Mouse (Mus musculus) limb, embryonic 12.5 days (tissue): ENCODE data around the gene CK137956. TPM values are rescaled to one million over a fixed set of nuclear protein-coding genes. Genes with fewer than 3 reads are reported as not detected.

Source experiments
- ATAC-seq: fragments of 200-750 bp; cut with Nextera tagmentation; 2 replicates; pipeline ENCODE4 v1.8.0; 2017; ENCODE audit warnings: low read depth, moderate TSS enrichment; ENCODE audit not compliant: insufficient number of reproducible peaks, insufficient read depth, low FRiP score, low TSS enrichment
- H3K27ac ChIP-seq: fragments of 300-500 bp; sonication (generic); 2 replicates; pipeline ENCODE4 v1.5.1; 2016; ENCODE audit warnings: mild to moderate bottlenecking, moderate library complexity
- H3K27me3 ChIP-seq: fragments of 300-500 bp; sonication (generic); 2 replicates; pipeline ENCODE4 v1.6.1; 2016; ENCODE audit warnings: mild to moderate bottlenecking, moderate library complexity
- H3K36me3 ChIP-seq: fragments of 300-500 bp; sonication (generic); 2 replicates; pipeline ENCODE4 v1.6.1; 2016; ENCODE audit warnings: mild to moderate bottlenecking, moderate library complexity
- H3K4me1 ChIP-seq: fragments of 300-500 bp; sonication (generic); replicated peaks from 2 replicates; pipeline ENCODE4 v1.6.1; 2016
- H3K4me2 ChIP-seq: fragments of 300-500 bp; sonication (generic); 2 replicates; pipeline ENCODE4 v1.6.1; 2016; ENCODE audit warnings: mild to moderate bottlenecking, moderate library complexity
- H3K4me3 ChIP-seq: fragments of 300-500 bp; sonication (generic); replicated peaks from 2 replicates; pipeline ENCODE4 v1.5.1; 2016; ENCODE audit warnings: mild to moderate bottlenecking
- H3K9ac ChIP-seq: fragments of 300-500 bp; sonication (generic); replicated peaks from 2 replicates; pipeline ENCODE4 v1.6.1; 2016; ENCODE audit warnings: mild to moderate bottlenecking, moderate library complexity
- H3K9me3 ChIP-seq: fragments of 300-500 bp; sonication (generic); 2 replicates; pipeline ENCODE4 v1.6.1; 2016; ENCODE audit warnings: mild to moderate bottlenecking, moderate library complexity
- WGBS: fragments of 180-500 bp; shearing (Covaris S2); methylation state at CpG from one replicate; pipeline ENCODE4 v1.1.7; 2016; 5-methylcytosine and 5-hydroxymethylcytosine counted together
- polyA plus RNA-seq: library from polyadenylated mRNA; unstranded; fragments of >200 nt; fragmentation: Nextera tagmentation; extraction: Ambion mirVana; gene quantifications from 2 replicates; pipeline ENCODE4 v1.2.1, GENCODE M21; 2016

The CK137956 gene
- polyA plus RNA-seq, 1 experiment from 2014 or later: not detected

DNA sequence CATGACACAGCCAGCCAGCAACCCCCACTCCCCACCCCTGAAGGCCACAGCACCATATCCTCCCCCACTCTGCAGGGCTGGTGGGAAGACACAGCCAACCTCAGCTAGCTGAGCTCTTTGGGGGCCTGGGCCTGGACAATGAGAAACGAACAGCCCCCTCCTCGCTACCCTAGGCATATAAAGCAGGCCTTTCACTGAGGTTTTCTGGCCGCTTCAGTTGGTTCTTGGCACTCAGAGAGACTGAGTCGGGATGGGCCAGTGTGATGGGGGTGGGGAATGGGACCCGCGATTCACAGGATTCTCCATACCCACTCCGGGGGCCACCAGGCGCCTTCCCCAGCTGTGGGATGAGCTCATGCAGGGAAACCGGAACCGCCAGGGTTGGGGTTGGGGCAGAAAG lies 15.1 kb upstream of the CK137956 start:
- no peaks in the 10 kb centered on the region for H3K36me3 ChIP-seq
- H3K27ac ChIP-seq: no peak overlapping the region
- 12% methylated on average over 10 of the region's 10 CpGs for WGBS
- H3K9ac ChIP-seq: no peak overlapping the region
- H3K27me3 ChIP-seq: peaks cover 83% of the 10 kb centered on the region
- no peaks in the 10 kb centered on the region for H3K9me3 ChIP-seq
- H3K4me3 ChIP-seq: no peak overlapping the region
- no peak overlapping the region for H3K4me2 ChIP-seq
- peaks cover 12% of the 10 kb centered on the region; the same call in 1 of the 2 replicates for H3K4me1 ChIP-seq
- ATAC-seq: no peak

DNA sequence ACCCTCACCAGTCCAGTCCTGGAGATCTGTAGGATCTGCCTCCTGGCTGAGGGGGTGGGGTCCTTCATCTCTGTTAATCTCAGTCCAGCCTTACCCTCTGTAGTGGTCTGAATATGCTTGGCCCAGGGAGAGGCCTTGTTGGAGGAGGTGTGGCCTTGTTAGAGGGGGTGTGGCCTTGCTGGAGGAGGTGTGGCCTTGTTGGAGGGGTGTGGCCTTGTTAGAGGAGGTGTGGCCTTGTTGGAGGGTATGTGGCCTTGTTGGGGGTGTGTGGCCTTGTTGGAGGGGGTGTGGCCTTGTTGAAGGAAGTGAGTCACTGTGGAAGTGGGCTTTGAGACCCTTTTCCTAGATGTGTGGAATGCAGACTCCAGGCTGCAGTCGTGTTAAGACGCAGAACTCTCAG lies 13.7 kb upstream of the CK137956 start:
- Histone ChIP-seq H3K4me2 (no peak overlapping the region), H3K27ac (no peak overlapping the region), H3K36me3 (no peaks in the 10 kb centered on the region), H3K4me3 (no peak overlapping the region), H3K9me3 (no peaks in the 10 kb centered on the region), H3K4me1 (peaks cover 12% of the 10 kb centered on the region; the same call in 1 of the 2 replicates), H3K27me3 (peaks cover 69% of the 10 kb centered on the region), H3K9ac (no peak overlapping the region)
- ATAC-seq: no peak
- 86% methylated on average over 2 of the region's 2 CpGs for WGBS

DNA sequence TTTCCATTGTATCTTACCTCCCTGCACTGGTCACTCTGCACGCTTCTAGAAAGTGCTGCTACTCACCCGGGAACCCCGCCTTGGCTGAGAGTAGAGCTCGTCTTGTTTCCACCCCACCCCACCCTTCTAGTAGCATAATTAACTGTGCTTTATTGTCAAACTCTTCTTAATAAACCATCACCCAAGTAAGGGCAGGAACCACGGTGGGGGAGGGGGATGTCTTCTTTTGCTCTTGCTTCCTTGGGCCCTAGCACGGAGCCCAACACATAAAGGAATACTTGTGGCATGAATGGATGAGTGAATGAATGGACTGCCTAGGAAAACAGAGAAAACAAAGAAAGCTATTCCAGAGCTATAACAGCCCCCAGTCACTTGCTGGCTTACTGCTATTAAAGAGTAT lies 10.4 kb upstream of the CK137956 start:
- no peak for ATAC-seq
- Histone ChIP-seq H3K9ac (no peak overlapping the region), H3K9me3 (no peaks in the 10 kb centered on the region), H3K4me2 (no peak overlapping the region), H3K4me1 (no peaks in the 10 kb centered on the region), H3K27me3 (peaks cover 40% of the 10 kb centered on the region), H3K4me3 (no peak overlapping the region), H3K27ac (no peak overlapping the region), H3K36me3 (no peaks in the 10 kb centered on the region)
- WGBS: 82% methylated on average over 6 of the region's 6 CpGs

DNA sequence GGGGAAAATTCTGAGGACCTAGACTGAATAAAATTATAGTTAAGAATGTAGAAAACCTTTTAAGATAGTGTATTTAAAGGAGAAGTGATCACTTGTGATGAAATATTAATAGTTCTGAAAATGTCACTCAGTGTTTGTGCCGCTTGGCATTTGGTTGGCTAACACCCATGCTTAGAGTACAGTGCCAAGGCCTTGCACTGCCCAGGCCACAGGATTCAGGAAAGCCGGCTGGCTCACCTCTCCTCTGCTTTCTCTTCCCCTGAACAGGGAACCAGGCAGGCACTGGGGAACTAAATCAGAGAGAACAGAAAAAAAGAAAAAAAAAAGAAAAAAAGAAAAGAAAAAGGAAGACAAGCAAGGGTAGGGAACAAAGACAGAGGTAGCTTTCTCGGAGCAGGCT lies 2.2 kb upstream of the CK137956 start:
- H3K4me2 ChIP-seq: no peak overlapping the region
- H3K27me3 ChIP-seq: peaks cover 66% of the 10 kb centered on the region
- H3K27ac ChIP-seq: no peak overlapping the region
- 77% methylated on average over 3 of the region's 3 CpGs for WGBS
- no peaks in the 10 kb centered on the region for H3K4me1 ChIP-seq
- no peaks in the 10 kb centered on the region for H3K36me3 ChIP-seq
- H3K4me3 ChIP-seq: no peak overlapping the region
- no peak overlapping the region for H3K9ac ChIP-seq
- no peak for ATAC-seq
- no peaks in the 10 kb centered on the region for H3K9me3 ChIP-seq

DNA sequence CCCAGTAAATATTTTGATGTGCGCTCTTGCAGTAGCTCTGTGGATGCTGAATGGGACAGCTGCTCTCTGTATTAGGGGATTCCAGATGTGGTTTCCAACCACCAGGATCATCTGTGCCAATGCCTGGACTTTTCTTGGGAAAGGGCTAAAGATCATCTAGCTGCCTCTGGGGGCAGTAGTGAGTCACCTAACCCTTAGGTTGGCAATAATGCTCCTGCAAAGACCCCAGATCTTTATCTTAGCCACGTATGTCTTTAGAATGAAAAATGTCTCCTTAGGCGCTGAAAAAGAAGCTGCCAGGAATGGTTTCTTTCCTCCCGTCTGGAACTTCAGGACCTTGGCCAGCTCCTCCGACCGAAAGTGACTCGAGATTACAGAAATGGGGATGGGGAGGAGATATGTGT lies 731 bp downstream of the CK137956 start:
- Histone ChIP-seq H3K4me1 (no peaks in the 10 kb centered on the region), H3K4me3 (no peak overlapping the region), H3K27ac (no peak overlapping the region), H3K27me3 (peaks cover 76% of the 10 kb centered on the region), H3K9me3 (no peaks in the 10 kb centered on the region), H3K36me3 (no peaks in the 10 kb centered on the region), H3K4me2 (no peak overlapping the region), H3K9ac (no peak overlapping the region)
- 6% methylated on average over 7 of the region's 7 CpGs for WGBS
- ATAC-seq: no peak

DNA sequence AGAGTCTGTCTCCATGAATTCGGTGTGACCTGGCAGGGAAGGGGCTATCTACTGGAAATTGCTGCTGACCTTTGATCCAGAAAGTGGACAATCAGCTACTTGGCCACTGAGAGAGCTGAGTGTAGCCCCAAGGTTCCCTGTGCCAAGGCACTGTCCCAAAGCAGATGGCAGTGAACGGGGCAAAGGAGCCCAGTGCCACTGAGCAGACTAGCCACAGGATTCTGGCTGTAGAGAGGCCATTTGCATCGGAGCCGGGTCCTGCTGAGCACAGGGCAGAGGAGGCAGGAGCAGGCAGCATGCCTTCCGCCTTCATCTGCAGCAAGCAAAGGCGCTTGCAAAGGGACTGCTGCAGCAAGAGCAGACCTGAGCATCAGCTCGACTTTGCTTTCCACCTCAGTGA lies 1.6 kb downstream of the CK137956 start:
- H3K4me1 ChIP-seq: no peaks in the 10 kb centered on the region
- H3K27me3 ChIP-seq: peaks cover 73% of the 10 kb centered on the region
- no peak for ATAC-seq
- no peaks in the 10 kb centered on the region for H3K9me3 ChIP-seq
- H3K4me2 ChIP-seq: no peak overlapping the region
- no peaks in the 10 kb centered on the region for H3K36me3 ChIP-seq
- 13% methylated on average over 7 of the region's 7 CpGs for WGBS
- H3K9ac ChIP-seq: no peak overlapping the region
- no peak overlapping the region for H3K27ac ChIP-seq
- no peak overlapping the region for H3K4me3 ChIP-seq

DNA sequence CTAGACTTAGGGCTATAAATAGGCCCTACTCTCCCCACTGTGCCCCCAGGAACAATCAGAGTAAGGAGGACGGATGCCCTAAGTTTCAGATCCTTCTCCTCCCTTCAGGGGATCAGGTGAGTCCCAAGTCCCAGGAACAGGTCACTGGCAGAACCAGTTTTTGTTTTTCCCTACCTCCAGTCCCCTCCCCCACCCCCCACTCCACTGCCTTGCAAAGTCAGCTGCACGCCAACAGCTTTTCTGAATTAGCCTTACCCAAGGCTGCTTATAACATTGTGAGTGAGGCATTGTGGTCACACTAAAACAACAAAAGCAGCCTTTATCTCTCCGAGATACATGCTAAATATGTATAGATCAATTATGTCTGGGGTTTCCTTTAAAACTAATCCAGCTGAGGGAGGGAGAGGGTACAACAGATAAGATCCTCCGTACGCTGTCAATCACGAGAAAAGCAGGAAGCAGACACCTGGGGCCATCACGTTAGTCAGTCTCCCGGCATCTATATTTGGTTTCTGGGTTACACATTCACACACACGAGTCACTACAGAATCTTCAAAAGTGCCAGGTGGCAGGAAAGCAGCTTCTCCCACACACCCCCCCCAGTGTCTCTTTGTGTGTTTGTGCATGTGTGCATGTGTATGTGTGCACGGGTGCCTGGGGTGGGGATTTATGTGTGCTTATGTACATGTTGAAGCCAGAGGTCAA lies 17.6 kb downstream of the CK137956 start:
- no peak overlapping the region for H3K27ac ChIP-seq

DNA sequence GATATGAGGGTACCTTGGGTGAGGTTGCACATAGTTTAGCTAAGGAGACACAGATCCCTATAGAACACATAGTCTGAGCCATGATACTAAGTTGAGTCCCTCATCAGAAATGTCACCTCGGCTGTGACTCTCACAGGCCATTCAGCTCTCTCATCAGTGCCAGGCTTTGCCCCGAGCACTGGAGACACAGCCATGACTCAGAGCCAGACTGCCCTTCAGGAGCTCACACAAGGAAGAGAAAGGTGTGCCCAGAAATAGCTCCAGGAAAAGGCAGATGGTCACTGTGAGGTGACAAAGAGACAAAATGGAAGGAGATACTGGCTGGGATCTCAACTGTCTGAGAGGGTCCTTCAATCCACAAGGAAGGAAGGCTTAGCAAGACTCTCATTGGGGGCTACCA lies 23.1 kb downstream of the CK137956 start:
- WGBS: 71% methylated on average over 2 of the region's 2 CpGs

More for the DNA sequence above, 17.6 kb downstream of the CK137956 start:
- WGBS: 53% methylated on average over 10 of the region's 10 CpGs
- Histone ChIP-seq H3K4me1 (peaks cover 6% of the 10 kb centered on the region), H3K4me3 (no peak overlapping the region), H3K9ac (no peak overlapping the region), H3K27me3 (no peaks in the 10 kb centered on the region), H3K36me3 (no peaks in the 10 kb centered on the region), H3K4me2 (no peak overlapping the region), H3K9me3 (no peaks in the 10 kb centered on the region)
- no peak for ATAC-seq

DNA sequence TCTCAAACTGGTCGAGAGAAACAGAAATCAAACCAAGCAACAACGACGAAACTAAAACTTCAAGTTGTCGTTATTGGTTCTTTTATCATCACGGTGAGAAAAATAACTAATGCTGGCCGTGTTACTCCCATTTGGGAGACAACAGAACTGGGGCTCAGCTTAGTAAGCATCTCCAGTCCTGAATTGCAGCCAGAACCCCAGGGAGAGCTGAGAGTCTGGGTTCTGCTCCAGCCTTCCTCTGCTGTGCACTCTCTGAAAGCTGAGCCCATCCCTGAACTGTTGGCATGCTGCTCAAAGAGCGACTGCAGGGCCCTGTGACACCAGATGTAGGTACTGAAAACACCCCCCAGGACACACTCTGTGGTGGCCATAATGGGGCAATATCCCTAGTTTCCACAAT lies 33.3 kb downstream of the CK137956 start:
- no peaks in the 10 kb centered on the region for H3K4me1 ChIP-seq
- H3K4me3 ChIP-seq: no peak overlapping the region
- no peak overlapping the region for H3K27ac ChIP-seq
- no peak for ATAC-seq
- 83% methylated on average over 7 of the region's 7 CpGs for WGBS
- no peak overlapping the region for H3K4me2 ChIP-seq
- no peaks in the 10 kb centered on the region for H3K27me3 ChIP-seq
- no peaks in the 10 kb centered on the region for H3K9me3 ChIP-seq
- no peaks in the 10 kb centered on the region for H3K36me3 ChIP-seq
- H3K9ac ChIP-seq: no peak overlapping the region

More for the DNA sequence above, 23.1 kb downstream of the CK137956 start:
- Histone ChIP-seq H3K36me3 (no peaks in the 10 kb centered on the region), H3K4me1 (peaks cover 3% of the 10 kb centered on the region), H3K4me3 (no peak overlapping the region), H3K9ac (no peak overlapping the region), H3K27me3 (no peaks in the 10 kb centered on the region), H3K4me2 (no peak overlapping the region), H3K9me3 (no peaks in the 10 kb centered on the region), H3K27ac (no peak overlapping the region)
- no peak for ATAC-seq

DNA sequence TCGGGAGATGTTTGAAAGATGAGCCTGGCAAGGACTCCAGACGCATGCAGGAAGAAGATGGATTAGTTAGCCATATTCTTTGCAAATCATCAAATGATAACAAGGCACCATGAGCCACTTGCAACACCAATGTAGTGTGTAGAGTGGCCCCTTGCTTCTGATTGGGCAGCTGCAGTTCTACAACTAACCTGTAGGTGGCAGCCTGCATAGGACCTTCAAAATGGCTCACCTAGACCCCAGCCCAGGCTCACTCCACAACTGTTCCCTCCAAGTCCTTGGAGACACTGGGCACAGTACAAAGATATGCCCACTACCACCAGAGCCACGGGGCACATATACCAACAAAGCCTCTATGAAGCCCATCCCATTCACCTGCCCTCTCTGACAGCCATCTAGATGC lies 35.4 kb downstream of the CK137956 start:
- Histone ChIP-seq H3K36me3 (no peaks in the 10 kb centered on the region), H3K4me2 (no peak overlapping the region), H3K9me3 (no peaks in the 10 kb centered on the region), H3K27ac (no peak overlapping the region), H3K4me1 (no peaks in the 10 kb centered on the region), H3K4me3 (no peak overlapping the region), H3K27me3 (no peaks in the 10 kb centered on the region), H3K9ac (no peak overlapping the region)
- 54% methylated on average over 3 of the region's 3 CpGs for WGBS
- ATAC-seq: no peak

DNA sequence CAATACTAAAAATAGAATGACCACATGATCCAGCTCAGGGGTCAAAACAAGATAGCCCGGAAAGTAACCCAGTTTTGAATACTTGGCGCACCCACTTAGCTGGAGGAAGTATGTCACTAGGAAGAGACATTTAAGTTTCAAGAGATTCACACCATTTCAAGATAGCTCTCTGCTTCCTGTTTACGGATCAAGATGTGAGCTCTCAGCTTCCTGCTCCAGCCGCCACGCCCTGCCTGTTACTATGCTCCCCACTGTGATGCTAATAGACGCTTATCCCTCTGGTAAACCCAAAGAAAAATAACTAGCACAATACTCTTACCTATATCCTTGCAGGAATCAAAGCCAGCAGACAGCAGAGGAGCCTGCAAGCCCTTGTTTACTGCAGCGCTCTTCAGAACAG lies 57.2 kb downstream of the CK137956 start:
- Histone ChIP-seq H3K4me3 (no peak overlapping the region), H3K9ac (no peak overlapping the region), H3K9me3 (no peaks in the 10 kb centered on the region), H3K36me3 (no peaks in the 10 kb centered on the region), H3K4me2 (no peak overlapping the region), H3K4me1 (no peaks in the 10 kb centered on the region), H3K27ac (no peak overlapping the region), H3K27me3 (no peaks in the 10 kb centered on the region)
- WGBS: 91% methylated on average over 7 of the region's 7 CpGs
- no peak for ATAC-seq

DNA sequence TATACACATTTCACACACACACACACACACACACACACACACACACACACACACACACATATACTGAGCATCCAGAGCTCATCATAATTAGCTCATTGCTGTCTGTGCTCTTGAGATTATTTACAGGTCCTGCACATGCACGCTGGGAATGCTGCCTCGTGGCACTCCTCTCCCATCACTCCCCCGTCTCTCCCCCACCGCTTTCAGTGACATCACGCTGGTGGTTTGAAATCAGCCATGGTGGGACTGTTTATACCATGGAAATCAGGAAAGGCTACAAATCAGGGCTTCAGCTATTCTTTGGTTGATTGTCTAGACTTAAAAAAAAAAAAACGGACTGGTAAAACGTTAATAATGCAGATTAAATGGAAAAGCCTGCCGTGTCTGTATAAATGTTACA lies 63.6 kb downstream of the CK137956 start:
- Histone ChIP-seq H3K4me1 (0 out of 2 replicates have a peak, but pooled peaks cover 6% of the 10 kb centered on the region), H3K36me3 (no peaks in the 10 kb centered on the region)

More for the DNA sequence above, 63.6 kb downstream of the CK137956 start:
- Histone ChIP-seq H3K27ac (no peak overlapping the region), H3K9ac (no peak overlapping the region), H3K4me3 (no peak overlapping the region), H3K9me3 (no peaks in the 10 kb centered on the region), H3K4me2 (no peak overlapping the region), H3K27me3 (no peaks in the 10 kb centered on the region)
- 84% methylated on average over 8 of the region's 8 CpGs for WGBS
- ATAC-seq: no peak
